In genomic region chr1:193673236-193673830, GRCm38 (mm10) we compare ENCODE assay signal across 8 mouse cellular contexts.
A peak's percentile ranks its signal among the peaks of the same experiment; 100 is the strongest.
DNase-seq lines count a peak whose midpoint lies in the region; ATAC-seq lines count a peak whose summit lies in the region.

No protein-coding gene starts in this region.

- H3K27me3 ChIP-seq in forebrain, embryonic 15.5 days, result no peaks in the 10 kb centered on the region

- H3K27ac ChIP-seq in forebrain, embryonic 15.5 days (replicated peaks), result peak overlapping the region; percentile 77; the same call in 1 of the 2 replicates

- WGBS in forebrain, embryonic 15.5 days, result 32% methylated on average over 3 of the region's 3 CpGs

- no peaks in the 10 kb centered on the region for H3K36me3 ChIP-seq in forebrain, embryonic 15.5 days

- peaks cover 22% of the 10 kb centered on the region for H3K4me1 ChIP-seq in forebrain, embryonic 15.5 days

- no peaks in the 10 kb centered on the region for H3K9me3 ChIP-seq in forebrain, embryonic 15.5 days

- H3K9ac ChIP-seq in forebrain, embryonic 15.5 days (replicated peaks), result no peak overlapping the region

- H3K4me2 ChIP-seq in forebrain, embryonic 15.5 days (replicated peaks), result no peak overlapping the region

- no peak for ATAC-seq in forebrain, embryonic 15.5 days (replicated peaks)

- DNase-seq in adrenal gland, adult 18-20 months (ENCODE audit: low spot score in 2 of 2), result peak; percentile 10 to 26
- no peak for DNase-seq in adrenal gland, adult 8-10 months
- DNase-seq in 3T3-L1 (ENCODE audit: low read depth, low spot score), result peak; percentile 51
- DNase-seq in c-Kit-positive CD71-negative TER-119-negative erythroid progenitor cells, embryonic 14.5 days (ENCODE audit: low read depth), result peak; percentile 18
- DNase-seq in kidney, postnatal 10 days, result peak; percentile 65
- DNase-seq in lung, postnatal 14 days, result peak; percentile 32
- DNase-seq in thymus, postnatal 25 days, result peak; percentile 4

- no peak overlapping the region for H3K4me3 ChIP-seq in forebrain, embryonic 15.5 days
